ENCODE assay signal across 10 mouse cellular contexts in the genomic region with DNA sequence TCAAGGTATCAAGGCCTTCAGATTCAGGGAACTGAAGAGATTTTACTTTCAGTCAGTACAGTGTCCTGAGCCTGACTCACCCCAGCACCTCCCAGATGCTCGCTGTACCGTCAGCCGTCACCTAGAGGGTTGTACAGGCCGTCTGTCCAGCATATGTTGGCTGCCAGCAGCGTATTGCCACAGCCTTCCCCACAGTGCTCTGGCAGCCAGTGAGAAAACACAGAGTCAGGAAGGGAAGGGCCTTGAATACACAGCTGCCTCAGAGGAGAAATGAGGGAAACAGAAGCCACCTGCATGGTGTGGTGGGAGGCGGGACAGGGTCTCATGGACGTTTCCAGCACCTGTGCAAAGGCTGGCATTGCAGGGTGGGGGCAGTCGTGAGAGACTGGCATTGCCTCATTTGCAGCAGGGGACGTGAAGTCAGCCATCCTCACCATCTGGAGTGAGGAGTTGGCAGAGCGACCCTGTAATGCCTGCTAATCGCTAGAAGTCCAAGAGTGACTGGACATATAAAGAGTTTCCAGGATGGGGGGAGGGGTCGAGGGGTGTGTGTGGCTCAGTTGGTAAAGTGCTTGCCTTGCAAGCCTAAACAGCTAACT.
A peak's percentile ranks its signal among the peaks of the same experiment; 100 is the strongest.
DNase-seq lines count a peak whose midpoint lies in the region; ATAC-seq and TF ChIP-seq lines count a peak whose summit lies in the region.
"Had no signal": no experiment of that assay in that cellular context is flagged by ENCODE, and none has a peak within 500 bp of the region (broad histone marks: within the 10 kb centered on the region; RNA-seq: fewer than 3 reads in every experiment).

No protein-coding gene starts in this region.

- H3K27ac ChIP-seq in hindbrain, embryonic 10.5 days, result peak overlapping the region; percentile 72
- H3K27ac ChIP-seq in cerebellum, adult 2 months (ENCODE audit: insufficient read depth, low read length), result no peak overlapping the region

- WGBS in hindbrain, embryonic 10.5 days, result 60% methylated on average over 12 of the region's 12 CpGs
- WGBS in cerebellum, adult 2 months, result 25% methylated on average over 12 of the region's 12 CpGs

- TF ChIP-seq CTCF in cerebellum, adult 2 months (IDR thresholded peaks at IDR 0.05; ENCODE audit: borderline replicate concordance, insufficient read depth, low read depth, low read length), result no peak

- H3K4me1 ChIP-seq in hindbrain, embryonic 10.5 days (replicated peaks), result peaks cover 61% of the 10 kb centered on the region
- H3K4me1 ChIP-seq in cerebellum, adult 2 months (ENCODE audit: control insufficient read depth, insufficient read depth, low read length), result peaks cover 23% of the 10 kb centered on the region

- no peak overlapping the region for H3K4me3 ChIP-seq in hindbrain, embryonic 10.5 days
- no peak overlapping the region for H3K4me3 ChIP-seq in cerebellum, adult 2 months (replicated peaks; ENCODE audit: insufficient read depth, low read depth, low read length)

- peaks cover 9% of the 10 kb centered on the region for H3K36me3 ChIP-seq in hindbrain, embryonic 10.5 days

- peaks cover 23% of the 10 kb centered on the region for H3K27me3 ChIP-seq in hindbrain, embryonic 10.5 days (ENCODE audit: insufficient read depth, poor library complexity, severe bottlenecking)
- H3K27me3 ChIP-seq in cerebellum, adult 2 months (ENCODE audit: control insufficient read depth, insufficient read depth, low read length), result no peaks in the 10 kb centered on the region

- DNase-seq in adrenal gland, postnatal 10 days, result peak; percentile 45
- DNase-seq in adrenal gland, postnatal 4 days (ENCODE audit: low spot score in 2 of 2), result no peak
- DNase-seq in Muller cell, postnatal 12 days (ENCODE audit: inconsistent ontology term), result peak; percentile 17
- DNase-seq in hindbrain, embryonic 10.5 days (ENCODE audit: low spot score), result peak; percentile 23
- peak; percentile 21 for DNase-seq in lung, postnatal 10 days
- DNase-seq in kidney, adult 18-20 months, result no peak
- no peak for DNase-seq in cerebellum, adult 2 months
- DNase-seq: heart, postnatal 36 days; right cerebral cortex, postnatal 25 days had no signal

- ATAC-seq in monocyte, adult 5-6 weeks (replicated peaks; ENCODE audit: insufficient number of reproducible peaks, low FRiP score, low TSS enrichment, poor library complexity, severe bottlenecking), result no peak

- no peak for TF ChIP-seq POLR2A in cerebellum, adult 2 months (IDR thresholded peaks at IDR 0.05; ENCODE audit: borderline replicate concordance, insufficient read depth, low read length)

- no peaks in the 10 kb centered on the region for H3K9me3 ChIP-seq in hindbrain, embryonic 10.5 days

Comparison
In these comparisons a context has a peak if more than half of its experiments do, and no peak if none do; other contexts are left out.
1. DNase-seq: peak in adrenal gland, postnatal 10 days (single experiment), Muller cell, postnatal 12 days (single experiment), hindbrain, embryonic 10.5 days (single experiment) and lung, postnatal 10 days (single experiment); none in adrenal gland, postnatal 4 days (0 of 2), kidney, adult 18-20 months (single experiment) and cerebellum, adult 2 months (0 of 2).